Mouse (Mus musculus) midbrain, postnatal 0 days (tissue): ENCODE measurements around the gene Gm26920. TPM values are rescaled to one million over a fixed set of nuclear protein-coding genes. Genes with fewer than 3 reads are reported as not detected.

Experiments used
- ATAC-seq: fragments of 200-750 bp; cut with Nextera tagmentation; 2 replicates; pipeline ENCODE4 v1.8.0; 2017; ENCODE audit warnings: moderate number of reproducible peaks, mild to moderate bottlenecking, moderate TSS enrichment, moderate library complexity; ENCODE audit not compliant: low FRiP score
- DNase-seq: peaks from one replicate; pipeline ENCODE4 v3.0.0-alpha.2; 2015; ENCODE audit warnings: low spot score
- H3K27ac ChIP-seq: fragments of 300-500 bp; sonication (generic); 2 replicates; pipeline ENCODE4 v1.5.1; 2014; ENCODE audit warnings: low read depth, mild to moderate bottlenecking, low read length, mixed read lengths
- H3K27me3 ChIP-seq: fragments of 300-500 bp; sonication (generic); 2 replicates; pipeline ENCODE4 v1.6.1; 2014; ENCODE audit warnings: low read length, control low read depth, mixed read lengths; ENCODE audit not compliant: insufficient read depth
- H3K36me3 ChIP-seq: fragments of 300-500 bp; sonication (generic); 2 replicates; pipeline ENCODE4 v1.6.1; 2014; ENCODE audit warnings: low read length, control low read depth, mixed read lengths; ENCODE audit not compliant: insufficient read depth
- H3K4me1 ChIP-seq: fragments of 300-500 bp; sonication (generic); 2 replicates; pipeline ENCODE4 v1.6.1; 2014; ENCODE audit warnings: mild to moderate bottlenecking, control low read depth, antibody characterized with exemption, low read length, mixed read lengths; ENCODE audit not compliant: insufficient read depth
- H3K4me2 ChIP-seq: fragments of 300-500 bp; sonication (generic); 2 replicates; pipeline ENCODE4 v1.6.1; 2014; ENCODE audit warnings: low read depth, mild to moderate bottlenecking, low read length, mixed read lengths; ENCODE audit not compliant: poor library complexity, severe bottlenecking
- H3K4me3 ChIP-seq: fragments of 300-500 bp; sonication (generic); 2 replicates; pipeline ENCODE4 v1.5.1; 2014; ENCODE audit warnings: low read depth, mild to moderate bottlenecking, low read length, moderate library complexity
- H3K9ac ChIP-seq: fragments of 300-500 bp; sonication (generic); replicated peaks from 2 replicates; pipeline ENCODE4 v1.6.1; 2014; ENCODE audit warnings: mild to moderate bottlenecking, low read length, moderate library complexity, mixed read lengths; ENCODE audit not compliant: poor library complexity, severe bottlenecking
- H3K9me3 ChIP-seq: fragments of 300-500 bp; sonication (generic); 2 replicates; pipeline ENCODE4 v1.6.1; 2016; ENCODE audit warnings: low read length, control low read depth
- CTCF ChIP-seq: IDR thresholded peaks from 2 replicates; pipeline ENCODE4 v1.5.1; 2016; ENCODE audit warnings: antibody characterized with exemption, mild to moderate bottlenecking
- WGBS: fragments of 180-500 bp; shearing (Covaris S2); extraction: QIAGEN DNeasy Blood & Tissue Kit; methylation state at CpG from one replicate; pipeline ENCODE4 v1.1.7; 2014; 5-methylcytosine and 5-hydroxymethylcytosine counted together
- polyA plus RNA-seq: library from polyadenylated mRNA; unstranded; fragments of >200 nt; fragmentation: Nextera tagmentation; extraction: Ambion mirVana; gene quantifications from 2 replicates; pipeline ENCODE4 v1.2.1, GENCODE M21; 2015
- total RNA-seq: library from RNA; depleted of rRNA; stranded (reverse); fragments of >200 nt; gene quantifications from 2 replicates; pipeline ENCODE4 v1.2.3, GENCODE M21; 2014

The Gm26920 gene
- total and polyA plus RNA-seq, 2 experiments from 2014 or later: 0.63 TPM; not detected in 1

DNA sequence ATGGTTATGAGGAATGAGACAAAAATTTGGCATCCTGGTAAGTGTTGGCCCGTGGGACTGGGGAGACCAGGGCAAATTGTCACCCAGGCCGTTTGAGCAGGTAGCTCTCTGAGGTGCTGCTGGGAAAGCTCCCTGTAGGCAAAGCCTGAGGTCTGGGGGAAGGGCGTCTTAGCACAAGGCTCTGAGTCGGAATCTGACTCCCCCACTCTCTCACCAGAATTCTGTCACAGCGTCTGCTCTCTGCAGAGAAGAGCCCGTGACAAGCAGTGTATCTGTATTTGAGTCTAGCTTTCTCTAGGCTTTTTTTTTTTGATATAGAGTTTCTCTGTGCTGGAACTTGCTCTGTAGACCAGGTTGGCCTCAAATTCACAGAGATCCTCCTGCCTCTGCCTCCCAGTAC lies 73.0 kb downstream of the Gm26920 start:
- H3K27me3 ChIP-seq: no peaks in the 10 kb centered on the region
- peaks cover 45% of the 10 kb centered on the region for H3K36me3 ChIP-seq
- no peak overlapping the region for H3K27ac ChIP-seq
- no peak for ATAC-seq
- WGBS: 94% methylated on average over 6 of the region's 6 CpGs
- H3K4me3 ChIP-seq: no peak overlapping the region
- H3K9ac ChIP-seq: no peak overlapping the region
- no peak for DNase-seq
- no peaks in the 10 kb centered on the region for H3K9me3 ChIP-seq
- no peak overlapping the region for H3K4me2 ChIP-seq
- no peak for TF ChIP-seq CTCF
- H3K4me1 ChIP-seq: no peaks in the 10 kb centered on the region

DNA sequence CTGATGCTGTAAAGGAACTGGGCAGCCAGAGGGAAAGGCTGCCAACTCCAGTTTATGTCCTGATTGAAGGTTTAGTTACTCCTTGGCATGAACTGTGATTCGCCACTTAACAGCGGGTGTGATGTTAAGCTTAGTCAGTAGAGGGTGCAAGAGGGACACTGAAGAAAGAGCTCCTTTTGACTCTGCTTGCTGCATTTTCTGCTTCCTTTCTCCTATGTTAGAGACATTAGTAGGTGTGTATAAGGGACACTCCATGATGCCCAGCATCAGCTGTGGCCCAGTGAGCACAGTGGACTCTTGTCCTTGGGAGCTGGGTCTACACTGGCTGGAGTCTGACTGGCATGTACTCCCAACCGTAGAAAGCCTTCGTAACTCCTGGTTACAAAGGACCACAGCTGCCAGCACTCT lies 77.2 kb downstream of the Gm26920 start:
- Histone ChIP-seq H3K9ac (no peak overlapping the region), H3K9me3 (no peaks in the 10 kb centered on the region), H3K4me3 (no peak overlapping the region), H3K27ac (0 out of 2 replicates have a peak overlapping the region, but pooled peaks have one; percentile 21), H3K4me2 (no peak overlapping the region), H3K4me1 (no peaks in the 10 kb centered on the region), H3K27me3 (no peaks in the 10 kb centered on the region), H3K36me3 (peaks cover 27% of the 10 kb centered on the region)
- DNase-seq: peak; percentile 83
- TF ChIP-seq CTCF: peak; percentile 83
- WGBS: 66% methylated on average over 4 of the region's 4 CpGs
- ATAC-seq: 0 out of 2 replicates have a peak, but pooled peaks have one; percentile 54

GRCm38 (mm10) chr7:30010551-30011195 lies 79.5 kb downstream of the Gm26920 start:
- H3K27ac ChIP-seq: no peak overlapping the region
- H3K9ac ChIP-seq: no peak overlapping the region
- no peaks in the 10 kb centered on the region for H3K9me3 ChIP-seq
- DNase-seq (no peak), ATAC-seq (no peak)
- H3K36me3 ChIP-seq: peaks cover 16% of the 10 kb centered on the region; the same call in 1 of the 2 replicates
- H3K4me3 ChIP-seq: no peak overlapping the region
- 73% methylated on average over 10 of the region's 10 CpGs for WGBS
- H3K4me2 ChIP-seq: no peak overlapping the region
- TF ChIP-seq CTCF: no peak
- H3K4me1 ChIP-seq: no peaks in the 10 kb centered on the region
- H3K27me3 ChIP-seq: no peaks in the 10 kb centered on the region

- WGBS: 55% methylated on average over 21 of the region's 21 CpGs
- ATAC-seq: no peak
- H3K4me3 ChIP-seq: no peak overlapping the region
- no peak overlapping the region for H3K27ac ChIP-seq
- no peaks in the 10 kb centered on the region for H3K4me1 ChIP-seq
- no peaks in the 10 kb centered on the region for H3K27me3 ChIP-seq
- TF ChIP-seq CTCF: no peak
- H3K9ac ChIP-seq: no peak overlapping the region
- H3K4me2 ChIP-seq: no peak overlapping the region
- DNase-seq: peak; percentile 79
- peaks cover 7% of the 10 kb centered on the region; the same call in 1 of the 2 replicates for H3K36me3 ChIP-seq
- H3K9me3 ChIP-seq: no peaks in the 10 kb centered on the region
Measured at GRCm38 (mm10) chr7:30009321-30010085, 80.7 kb downstream of the Gm26920 start.

DNA sequence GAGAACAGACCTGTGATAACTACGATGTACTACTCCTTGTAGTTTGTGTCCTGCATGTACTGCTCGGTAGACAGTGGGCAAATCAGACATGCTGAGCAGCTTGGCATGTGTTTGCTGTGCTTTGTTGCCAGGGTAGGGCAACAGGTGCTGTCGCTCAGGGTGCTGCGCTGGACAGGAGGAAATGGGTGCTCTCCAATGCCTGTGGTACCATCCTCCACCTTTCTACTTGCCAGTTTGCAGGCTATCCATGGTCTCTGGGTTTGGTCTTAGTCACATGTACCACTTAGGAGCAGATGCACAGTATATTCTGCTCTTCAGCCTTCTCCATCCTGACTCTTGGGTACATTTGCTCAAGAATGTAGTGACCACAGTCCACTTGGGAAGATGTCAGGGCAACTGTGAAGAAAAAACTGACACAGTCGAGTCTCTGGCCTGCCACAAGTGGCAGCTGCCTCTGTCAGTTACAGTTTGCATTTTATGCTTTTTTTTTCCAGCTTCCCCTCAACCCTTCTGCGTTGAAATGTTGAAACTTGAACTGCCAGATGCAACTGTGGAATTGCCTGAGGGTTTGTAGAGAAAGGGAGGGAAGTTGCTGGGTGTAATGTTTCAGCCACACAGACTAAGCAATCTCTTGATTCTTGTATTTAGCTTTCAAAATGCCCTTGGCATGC lies 82.1 kb downstream of the Gm26920 start:
- Histone ChIP-seq H3K4me3 (no peak overlapping the region), H3K4me1 (no peaks in the 10 kb centered on the region), H3K9me3 (no peaks in the 10 kb centered on the region), H3K4me2 (no peak overlapping the region), H3K27me3 (no peaks in the 10 kb centered on the region), H3K36me3 (peaks cover 3% of the 10 kb centered on the region; the same call in 1 of the 2 replicates), H3K9ac (no peak overlapping the region), H3K27ac (no peak overlapping the region)
- DNase-seq: no peak
- TF ChIP-seq CTCF: no peak
- ATAC-seq: no peak
- WGBS: 83% methylated on average over 6 of the region's 6 CpGs
